Mouse (Mus musculus) kidney, postnatal 36 days (tissue): ENCODE data around the gene Fgfr2.
"Not testable (repeated sequence)": the region's sequence is repeated elsewhere in the genome, so short reads cannot be mapped to it uniquely, and the experiment has no call there.

Experiments
- DNase-seq, 2 experiments: peaks; one replicate each; pipeline ENCODE4 v3.0.0; 2021 to 2022; ENCODE audit warnings: mixed read lengths in 2 of 2

Gene Fgfr2

GRCm38 (mm10) chr7:132683923-132684322 lies 439.2 kb downstream of the Fgfr2 start:
- DNase-seq: no peak

DNA sequence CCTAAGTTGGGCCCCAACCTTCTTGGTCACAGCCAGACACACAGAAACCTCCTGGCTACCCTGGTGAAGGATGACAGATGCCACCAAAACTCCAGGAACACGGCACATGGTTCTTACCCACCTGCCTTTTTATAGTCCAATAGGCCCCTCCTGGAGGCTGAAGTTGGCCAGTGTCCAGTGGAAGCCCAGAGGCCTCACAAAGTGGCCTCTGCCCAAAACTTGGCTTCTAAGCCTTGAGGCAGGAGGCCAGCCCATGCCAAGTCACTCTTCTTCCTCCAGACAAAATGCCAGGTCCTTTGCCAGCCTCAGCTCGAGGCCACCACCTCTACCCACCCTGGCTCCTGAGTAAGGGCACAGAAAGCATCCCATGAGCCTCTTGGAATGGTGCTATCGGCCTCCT lies 440.2 kb downstream of the Fgfr2 start:
- no peak for DNase-seq

GRCm38 (mm10) chr7:132682336-132682735 lies 440.8 kb downstream of the Fgfr2 start:
- DNase-seq: no peak

DNA sequence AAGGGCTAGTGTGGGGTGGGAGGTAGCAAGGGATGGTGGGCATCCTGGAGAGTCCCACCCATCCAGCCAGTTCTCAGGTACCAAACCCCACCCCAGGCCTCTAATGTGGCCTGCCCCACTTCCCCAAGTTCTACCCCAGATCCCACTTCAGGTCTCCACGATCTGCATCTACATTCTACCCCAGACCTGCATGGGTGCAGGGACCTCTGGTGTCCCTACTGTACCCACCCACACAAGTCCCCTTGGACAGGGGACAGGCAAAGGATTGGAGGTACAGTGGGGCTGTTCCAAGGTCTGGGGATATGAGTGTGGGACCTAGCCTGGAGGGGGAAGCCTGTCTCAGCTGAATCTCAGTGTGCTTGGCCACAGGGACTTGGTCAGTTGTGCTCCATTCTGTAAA lies 441.3 kb downstream of the Fgfr2 start:
- DNase-seq: no peak

GRCm38 (mm10) chr7:132681296-132681695 lies 441.9 kb downstream of the Fgfr2 start:
- peak in 1 of 2 experiments; percentile 47 for DNase-seq

DNA sequence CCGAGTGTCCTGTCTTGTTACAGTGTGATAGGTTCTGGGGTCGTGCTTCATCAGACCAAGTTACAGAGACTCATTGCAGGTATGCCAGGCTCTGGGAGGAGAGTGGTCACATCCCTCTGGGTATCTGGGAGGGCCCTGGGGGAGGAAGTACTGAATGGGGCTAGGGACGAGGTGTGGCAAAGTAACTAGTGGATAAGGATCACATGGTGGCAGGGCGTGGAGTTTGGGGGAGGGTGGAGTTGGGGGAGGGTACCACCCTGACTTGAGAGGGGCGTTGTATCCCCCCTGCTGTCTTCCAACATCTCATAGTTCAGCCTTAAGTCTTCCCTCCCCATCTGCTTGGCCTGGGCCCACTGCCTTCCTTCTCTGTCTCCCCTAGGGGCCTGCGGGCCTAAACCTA lies 443.6 kb downstream of the Fgfr2 start:
- no peak for DNase-seq

DNA sequence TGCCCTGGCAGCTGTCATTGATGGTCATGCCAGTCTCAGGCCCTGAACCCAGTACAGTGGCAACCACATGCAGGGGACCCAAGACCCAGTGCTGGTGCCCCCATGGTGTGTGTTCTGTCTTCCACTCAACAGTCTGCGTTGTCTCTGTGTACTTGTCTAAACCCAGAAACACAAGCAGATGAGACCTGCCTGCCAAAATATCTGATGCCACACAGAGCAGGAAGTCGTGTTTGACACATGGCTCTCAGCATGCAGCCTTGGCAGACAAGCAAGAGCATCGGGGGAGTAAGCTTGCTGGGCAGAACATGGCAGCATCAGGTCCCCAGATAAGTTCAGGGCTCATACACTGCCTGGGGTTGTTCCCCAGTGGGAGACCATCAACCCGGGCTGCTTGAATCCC lies 444.0 kb downstream of the Fgfr2 start:
- no peak for DNase-seq

DNA sequence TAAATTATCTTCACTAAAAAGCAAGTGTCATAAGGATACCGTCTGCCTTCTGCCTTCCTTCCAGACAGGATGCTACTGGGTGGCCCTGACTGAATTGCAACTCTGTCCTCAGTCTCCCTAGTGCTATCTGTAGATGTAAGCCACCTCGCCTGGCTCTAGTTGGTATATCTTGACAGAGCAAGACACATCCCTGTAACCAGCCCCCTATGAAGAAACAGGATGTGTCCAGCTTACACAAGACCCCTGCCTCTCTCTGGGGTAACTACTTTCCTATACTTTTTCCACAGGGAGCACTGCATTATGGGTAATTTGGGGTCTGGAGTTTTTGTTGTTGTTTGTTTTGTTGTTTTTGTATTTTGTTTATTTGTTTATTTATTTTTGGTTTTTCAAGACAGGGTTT lies 447.2 kb downstream of the Fgfr2 start:
- DNase-seq: no peak

DNA sequence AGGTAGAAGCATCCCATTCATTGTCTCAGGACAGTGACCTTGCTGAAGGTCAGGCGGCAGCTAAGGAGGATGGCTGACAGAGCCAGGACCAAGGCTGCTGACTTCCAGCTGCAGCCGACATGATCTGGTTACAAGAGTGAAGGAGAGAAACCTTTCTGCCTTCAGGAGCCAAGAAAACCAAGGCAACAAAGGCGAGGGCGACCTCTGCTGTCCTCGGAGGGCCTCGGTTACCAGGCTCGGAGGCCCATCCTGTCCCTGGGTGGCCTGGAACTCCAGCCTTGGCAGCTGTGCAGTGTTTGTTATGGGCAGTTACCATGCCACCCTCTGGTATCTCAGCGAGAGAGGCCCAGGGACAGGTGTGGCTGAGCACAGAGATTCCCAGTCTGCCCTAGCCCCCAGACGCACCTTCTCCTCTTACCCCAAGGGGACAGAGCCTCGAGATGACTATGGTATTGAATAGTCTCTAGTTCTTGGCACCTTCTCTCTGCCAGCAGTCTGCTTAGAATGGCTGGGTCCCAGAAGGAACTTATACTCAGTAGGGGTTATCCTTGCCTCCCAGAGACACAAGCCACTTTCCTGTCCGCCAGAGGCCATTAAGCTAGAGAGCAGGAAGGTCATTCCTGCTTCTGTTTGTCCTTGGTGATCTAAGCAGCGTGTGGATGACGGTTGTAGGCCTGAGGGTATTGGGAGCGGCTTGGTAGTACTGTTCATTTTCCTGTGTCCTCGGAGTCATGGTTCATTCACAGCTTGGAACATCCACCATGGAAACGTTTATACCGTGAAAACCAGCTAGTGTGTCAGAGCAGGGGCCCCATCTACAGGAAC lies 449.0 kb downstream of the Fgfr2 start:
- peak; percentile 57 to 72 for DNase-seq

DNA sequence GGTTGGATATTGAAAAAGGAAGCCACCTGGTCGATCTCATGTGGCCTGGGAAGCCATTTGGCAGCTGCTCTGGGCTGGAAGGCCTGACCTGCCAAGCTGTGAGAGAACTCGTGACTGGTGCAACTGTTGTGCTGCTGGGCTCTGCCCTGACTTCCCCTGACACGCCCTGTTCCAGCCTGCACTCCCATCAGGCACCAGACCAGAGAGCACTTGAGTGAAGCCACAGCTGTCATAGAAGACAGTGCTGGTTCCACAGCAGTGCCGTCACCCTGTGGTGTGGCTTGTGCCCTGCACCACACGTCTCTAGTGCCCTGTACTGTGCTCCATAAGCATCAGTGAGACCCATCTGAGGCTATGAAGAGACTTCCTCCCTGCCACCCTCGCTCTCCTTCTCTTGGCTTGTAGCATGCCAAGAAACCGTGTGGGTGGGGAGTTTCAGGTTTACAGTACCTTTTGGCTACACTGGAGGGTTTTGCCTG lies 450.6 kb downstream of the Fgfr2 start:
- DNase-seq: peak; percentile 64 to 70

GRCm38 (mm10) chr7:132670863-132671165 lies 452.3 kb downstream of the Fgfr2 start:
- peak; percentile 77 to 83 for DNase-seq

DNA sequence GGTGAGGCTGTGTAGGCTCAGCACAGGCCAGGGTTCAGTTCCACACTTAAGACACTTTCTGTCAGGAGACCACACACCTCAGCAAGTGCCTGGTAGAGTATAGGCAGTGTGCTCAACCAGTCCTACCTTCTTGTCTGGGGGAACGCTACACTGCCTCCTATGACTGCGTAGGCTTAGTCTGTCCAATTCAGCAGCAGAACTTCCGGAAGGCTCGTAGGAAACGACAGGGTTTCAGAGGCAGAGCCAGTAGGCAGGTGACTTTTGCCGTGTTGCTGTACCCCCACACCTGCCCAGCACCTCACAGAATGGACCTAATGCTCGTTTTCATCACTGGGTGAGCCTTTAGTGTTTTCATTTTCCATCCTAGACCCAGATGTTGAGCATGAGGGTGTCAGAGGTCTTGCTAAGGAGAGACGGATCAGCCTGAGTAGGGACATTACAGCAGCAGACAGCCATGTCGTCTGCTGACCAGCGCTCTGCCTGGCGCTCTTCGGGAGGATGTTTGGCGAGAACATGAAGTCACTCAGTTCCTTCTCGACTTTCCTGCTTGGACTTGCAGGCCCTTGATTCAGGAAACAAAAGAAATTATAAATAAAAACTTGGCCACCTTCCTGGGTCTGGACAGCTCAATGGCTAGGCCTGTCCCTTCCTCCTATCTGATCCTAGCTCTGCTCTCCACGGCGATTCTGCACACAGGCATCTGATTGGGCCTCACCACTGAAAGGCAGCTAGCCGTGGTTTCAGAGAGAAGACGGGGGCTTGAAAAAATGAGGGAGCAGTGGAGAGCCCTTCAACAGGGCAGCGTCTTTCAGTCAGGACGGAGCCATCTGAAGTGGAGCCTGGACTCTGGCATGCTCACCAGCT lies 452.9 kb downstream of the Fgfr2 start:
- peak in 1 of 2 experiments; percentile 67 for DNase-seq

- peak; percentile 73 to 76 for DNase-seq
These were observed 454.5 kb downstream of the Fgfr2 start for GRCm38 (mm10) chr7:132668604-132669003.

GRCm38 (mm10) chr7:132666516-132666915 lies 456.6 kb downstream of the Fgfr2 start:
- no peak for DNase-seq

DNA sequence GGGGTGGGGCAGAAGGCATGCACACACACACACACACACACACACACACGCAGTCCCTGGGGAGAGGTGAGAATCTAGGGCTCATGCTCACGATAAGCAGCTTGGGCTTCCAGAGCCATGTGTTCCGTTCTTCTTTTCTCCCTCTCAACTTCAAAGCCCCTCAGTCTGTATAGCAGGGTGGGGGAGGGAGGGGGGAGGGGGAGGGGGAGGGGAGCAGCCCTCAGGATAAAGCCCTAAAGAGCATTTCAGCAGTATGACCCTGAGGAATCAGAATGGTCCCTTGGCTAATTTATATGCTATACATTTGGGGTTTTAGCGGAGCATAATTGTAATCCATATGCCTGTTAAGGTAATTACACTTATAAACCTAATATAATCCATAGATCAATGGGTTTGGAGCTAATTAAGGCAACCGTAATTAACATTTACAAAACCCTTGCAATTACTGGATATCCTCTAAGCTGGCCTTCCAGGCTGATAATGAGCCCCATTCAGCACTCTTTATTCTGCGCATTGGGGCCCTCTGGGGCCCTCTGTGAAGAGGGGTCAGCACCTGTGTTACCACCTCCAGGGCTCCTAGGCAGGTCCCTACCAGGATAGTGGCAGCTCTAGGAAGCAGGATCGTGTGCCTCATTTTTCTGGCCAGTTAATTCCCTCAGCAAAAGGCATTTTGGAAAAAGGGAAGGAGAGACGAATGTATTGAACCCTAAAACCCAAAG lies 457.3 kb downstream of the Fgfr2 start:
- DNase-seq: no peak

- DNase-seq: no peak
These were observed 458.3 kb downstream of the Fgfr2 start for GRCm38 (mm10) chr7:132664815-132665214.

GRCm38 (mm10) chr7:132662831-132663230 lies 460.3 kb downstream of the Fgfr2 start:
- DNase-seq: not testable (repeated sequence)

DNA sequence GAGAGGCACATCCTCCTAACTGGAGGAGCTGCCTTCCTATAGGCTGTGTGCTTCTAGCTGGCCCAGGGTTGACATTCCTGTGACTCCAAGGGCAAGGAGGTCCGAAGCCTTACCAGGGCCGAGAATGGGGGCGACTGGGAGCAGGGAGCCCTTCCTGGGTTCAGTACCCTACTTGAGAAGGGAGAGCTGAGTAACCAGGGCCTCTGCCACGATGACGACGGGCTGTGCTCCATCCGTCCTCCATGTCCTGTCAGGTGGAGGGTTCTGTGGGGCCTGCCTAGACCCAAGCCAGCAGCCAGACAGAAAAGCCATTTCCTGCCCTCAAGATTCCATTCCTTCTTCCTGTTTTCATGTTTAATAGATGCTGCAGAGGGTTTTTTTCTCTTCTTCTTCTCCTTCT lies 463.5 kb downstream of the Fgfr2 start:
- peak in 1 of 2 experiments; percentile 28 for DNase-seq

- DNase-seq: peak in 1 of 2 experiments; percentile 34
These were observed 464.5 kb downstream of the Fgfr2 start for GRCm38 (mm10) chr7:132658688-132659087.

DNA sequence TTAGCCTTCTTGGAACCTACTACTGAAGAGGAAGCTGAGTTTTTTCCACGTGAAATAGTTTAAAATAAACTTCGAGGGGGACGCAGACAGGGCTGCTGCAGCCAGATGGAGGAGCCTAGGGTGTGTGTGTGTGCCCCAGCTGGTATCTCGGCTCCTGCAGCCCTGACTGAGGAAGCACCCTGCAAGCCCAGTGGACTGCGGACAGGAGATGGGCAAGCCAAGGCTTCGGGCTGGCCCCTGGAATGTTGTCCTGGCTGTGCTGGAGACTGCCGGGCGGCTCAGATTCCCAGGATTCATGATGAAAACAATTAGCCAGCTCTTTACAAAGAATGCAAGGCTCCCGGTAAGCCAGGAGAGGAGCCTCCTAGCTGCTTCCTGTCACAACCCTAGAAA lies 465.1 kb downstream of the Fgfr2 start:
- peak; percentile 43 to 52 for DNase-seq

DNA sequence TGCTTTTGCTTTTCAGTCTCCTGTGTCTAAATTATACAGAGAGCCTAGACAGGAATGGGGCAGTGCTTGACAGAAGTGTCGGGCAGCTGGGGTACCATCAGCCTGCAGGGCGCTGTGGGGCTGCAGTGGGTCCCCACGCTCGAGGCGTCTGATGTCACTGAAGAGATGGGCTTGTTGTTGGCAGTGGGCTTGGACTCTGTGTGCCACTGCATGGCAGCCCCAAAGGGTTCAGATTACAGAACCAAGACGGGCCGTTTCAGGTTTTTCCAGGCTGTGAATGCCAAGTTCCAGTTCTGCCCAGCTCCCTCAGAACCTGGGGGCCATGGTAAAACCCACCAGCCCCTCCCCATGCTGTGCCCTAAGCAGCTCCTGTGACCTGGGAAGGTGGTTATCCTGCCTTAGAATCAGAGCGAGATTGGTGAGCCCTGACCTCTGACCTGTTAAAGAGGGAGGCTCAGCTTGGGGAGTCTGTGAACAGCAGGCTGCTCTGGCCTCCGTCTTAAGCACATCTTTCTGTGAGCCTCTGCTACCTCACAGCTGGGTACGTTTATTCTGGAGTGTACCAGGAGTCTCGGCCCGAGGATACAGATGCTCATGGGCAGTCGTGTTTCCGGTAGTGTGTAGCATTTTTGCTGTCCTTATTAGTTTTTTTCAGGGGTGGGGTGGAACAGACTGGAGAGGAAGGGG lies 465.6 kb downstream of the Fgfr2 start:
- no peak for DNase-seq

GRCm38 (mm10) chr7:132656548-132656947 lies 466.6 kb downstream of the Fgfr2 start:
- peak; percentile 87 to 98 for DNase-seq

- peak; percentile 89 to 95 for DNase-seq
These were observed 467.1 kb downstream of the Fgfr2 start for GRCm38 (mm10) chr7:132656075-132656474.
